Mouse (Mus musculus) C2C12 (cell line): ENCODE measurements at regions not wholly inside any gene's neighbourhood (a gene's known extent, or its start where the extent isn't known, plus 50 kb on each side); places are given as distances from the start of the nearest gene placed in this dataset.
A peak's percentile ranks its signal among the peaks of the same experiment; 100 is the strongest.

Experiments used
- H3K27me3 ChIP-seq: one replicate; pipeline ENCODE4 v1.6.1; 2011; ENCODE audit not compliant: control insufficient read depth, insufficient read depth, insufficient read length
- H3K36me3 ChIP-seq: one replicate; pipeline ENCODE4 v1.6.1; 2011; ENCODE audit not compliant: control insufficient read depth, insufficient read depth
- H3K4me3 ChIP-seq: one replicate; pipeline ENCODE4 v1.5.1; 2011; ENCODE audit warnings: mild to moderate bottlenecking, control low read depth; ENCODE audit not compliant: poor library complexity, insufficient read depth, severe bottlenecking
- H3K79me2 ChIP-seq: one replicate; pipeline ENCODE4 v1.6.1; 2011; ENCODE audit not compliant: control insufficient read depth, insufficient read depth
- H3K79me3 ChIP-seq: one replicate; pipeline ENCODE4 v1.6.1; 2011; ENCODE audit warnings: low read depth, control low read depth
- H3ac ChIP-seq: one replicate; pipeline ENCODE3; 2011; ENCODE audit warnings: low read depth; ENCODE audit not compliant: control insufficient read depth, insufficient read length
- CEBPB ChIP-seq: IDR thresholded peaks from one replicate; pipeline ENCODE4 v1.6.1; 2011; ENCODE audit warnings: low read depth, mild to moderate bottlenecking, control low read depth, moderate library complexity
- CTCF ChIP-seq: IDR thresholded peaks from one replicate; pipeline ENCODE4 v1.5.1; 2011; ENCODE audit not compliant: control insufficient read depth, insufficient read depth, insufficient read length
- FOSL1 ChIP-seq: IDR thresholded peaks from one replicate; pipeline ENCODE4 v1.8.0; 2011; ENCODE audit warnings: mild to moderate bottlenecking, low read length; ENCODE audit not compliant: poor library complexity, insufficient read depth, severe bottlenecking
- MAX ChIP-seq: IDR thresholded peaks from one replicate; pipeline ENCODE4 v1.6.1; 2011; ENCODE audit warnings: mild to moderate bottlenecking, control low read depth
- MYOD1 ChIP-seq: IDR thresholded peaks from one replicate; pipeline ENCODE4 v1.6.1; 2011; ENCODE audit warnings: low read depth; ENCODE audit not compliant: control insufficient read depth, insufficient read length
- MYOG ChIP-seq: IDR thresholded peaks from one replicate; pipeline ENCODE4 v1.6.1; 2011; ENCODE audit not compliant: control insufficient read depth, insufficient read length; ENCODE audit errors: extremely low read depth
- USF1 ChIP-seq: IDR thresholded peaks from one replicate; pipeline ENCODE4 v1.6.1; 2011; ENCODE audit warnings: low read depth, mild to moderate bottlenecking, control low read depth, moderate library complexity

GRCm38 (mm10) chr14:48012361-48013215 lies 108.0 kb upstream of the Peli2 start:
- TF ChIP-seq USF1 = no peak
- no peak for TF ChIP-seq CEBPB
- TF ChIP-seq FOSL1 = no peak
- no peak for TF ChIP-seq MYOD1
- no peak for TF ChIP-seq MYOG
- no peak for TF ChIP-seq MAX
- no peak for TF ChIP-seq CTCF
- H3K4me3 ChIP-seq = no peak overlapping the region
- H3K79me2 ChIP-seq = no peaks in the 10 kb centered on the region
- H3K79me3 ChIP-seq = no peaks in the 10 kb centered on the region
- H3K27me3 ChIP-seq = no peaks in the 10 kb centered on the region
- H3K36me3 ChIP-seq = no peaks in the 10 kb centered on the region
- no peak overlapping the region for H3ac ChIP-seq

DNA sequence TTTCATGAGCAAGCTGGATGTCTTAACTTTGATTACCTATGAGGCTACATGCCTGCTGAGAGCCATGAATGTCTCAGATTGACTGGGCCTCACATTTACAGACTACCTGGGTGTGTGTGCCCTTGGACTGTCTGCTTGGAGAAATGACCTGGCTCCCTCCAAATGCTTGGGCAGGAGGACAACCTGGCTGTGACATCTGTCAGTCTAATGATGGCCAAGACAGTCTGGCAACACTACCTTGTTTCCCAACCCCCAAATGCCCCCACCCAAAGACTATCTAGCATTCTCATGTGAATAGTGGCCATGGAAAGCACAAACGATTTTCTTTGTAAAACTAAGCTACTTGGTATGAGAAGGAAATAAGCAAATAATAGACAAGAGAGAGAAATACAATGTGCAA lies 107.2 kb upstream of the Peli2 start:
- Histone ChIP-seq H3K27me3 (no peaks in the 10 kb centered on the region), H3K4me3 (no peak overlapping the region), H3ac (no peak overlapping the region), H3K79me3 (no peaks in the 10 kb centered on the region), H3K36me3 (no peaks in the 10 kb centered on the region), H3K79me2 (no peaks in the 10 kb centered on the region)
- no peak for TF ChIP-seq CEBPB
- no peak for TF ChIP-seq MYOG
- TF ChIP-seq MYOD1 = no peak
- TF ChIP-seq USF1 = no peak
- TF ChIP-seq MAX = no peak
- TF ChIP-seq CTCF = no peak
- TF ChIP-seq FOSL1 = no peak

- no peaks in the 10 kb centered on the region for H3K79me2 ChIP-seq
- H3K4me3 ChIP-seq = no peak overlapping the region
- no peaks in the 10 kb centered on the region for H3K36me3 ChIP-seq
- H3K27me3 ChIP-seq = no peaks in the 10 kb centered on the region
- no peak overlapping the region for H3ac ChIP-seq
- TF ChIP-seq MYOD1 (no peak), USF1 (no peak), MYOG (no peak), CEBPB (no peak), FOSL1 (no peak), CTCF (no peak), MAX (no peak)
- no peaks in the 10 kb centered on the region for H3K79me3 ChIP-seq
Measured at GRCm38 (mm10) chr14:48014776-48015175, 105.8 kb upstream of the Peli2 start.

- Histone ChIP-seq H3ac (no peak overlapping the region), H3K79me2 (no peaks in the 10 kb centered on the region), H3K36me3 (no peaks in the 10 kb centered on the region), H3K79me3 (no peaks in the 10 kb centered on the region), H3K27me3 (no peaks in the 10 kb centered on the region), H3K4me3 (no peak overlapping the region)
- TF ChIP-seq MAX = no peak
- no peak for TF ChIP-seq FOSL1
- no peak for TF ChIP-seq MYOG
Measured at GRCm38 (mm10) chr14:48017971-48018370, 102.7 kb upstream of the Peli2 start.

DNA sequence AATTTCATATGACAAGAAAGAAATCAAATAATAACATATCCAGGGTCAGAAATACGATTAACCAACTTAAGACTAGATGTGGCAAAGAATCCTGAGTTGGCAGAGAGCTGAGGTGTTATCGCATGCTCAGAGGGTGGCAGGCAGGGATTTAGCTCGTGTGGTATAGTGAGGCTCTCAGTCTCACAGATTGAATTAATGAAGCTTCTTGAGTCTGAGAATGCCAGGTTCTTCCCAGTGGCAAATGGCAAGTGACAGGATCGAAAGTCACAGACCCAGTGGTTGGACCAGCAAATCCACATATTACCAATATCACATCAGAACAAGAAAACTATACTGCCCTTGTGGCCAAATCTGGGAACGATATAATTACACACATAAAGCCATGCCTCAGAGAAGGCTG lies 101.3 kb upstream of the Peli2 start:
- Histone ChIP-seq H3K4me3 (no peak overlapping the region), H3K27me3 (no peaks in the 10 kb centered on the region), H3K79me3 (no peaks in the 10 kb centered on the region), H3ac (no peak overlapping the region), H3K36me3 (no peaks in the 10 kb centered on the region), H3K79me2 (no peaks in the 10 kb centered on the region)
- TF ChIP-seq CEBPB = no peak
- TF ChIP-seq USF1 = no peak
- no peak for TF ChIP-seq MYOG
- no peak for TF ChIP-seq FOSL1
- no peak for TF ChIP-seq CTCF
- no peak for TF ChIP-seq MYOD1
- TF ChIP-seq MAX = no peak

DNA sequence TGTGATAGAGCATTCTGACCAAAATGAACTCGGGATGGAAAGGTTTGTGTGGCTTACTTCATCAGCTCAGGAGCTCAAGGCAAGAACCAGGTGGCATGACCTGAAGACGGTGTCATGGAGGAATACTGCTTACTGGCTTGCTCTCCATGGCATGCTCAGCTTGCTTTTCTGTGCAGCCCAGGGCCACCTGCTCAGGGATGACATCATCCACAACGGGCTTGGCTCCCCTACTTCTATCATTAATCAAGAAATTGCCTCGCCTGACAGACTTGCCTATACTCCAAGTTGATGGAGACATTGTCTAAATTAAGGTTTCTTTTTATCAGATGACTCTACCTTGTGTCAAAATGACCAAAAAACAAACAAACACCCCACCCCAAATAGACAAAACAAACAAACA lies 98.4 kb upstream of the Peli2 start:
- Histone ChIP-seq H3ac (no peak overlapping the region), H3K36me3 (no peaks in the 10 kb centered on the region), H3K79me3 (no peaks in the 10 kb centered on the region), H3K79me2 (no peaks in the 10 kb centered on the region), H3K27me3 (no peaks in the 10 kb centered on the region), H3K4me3 (no peak overlapping the region)
- peak; percentile 25 for TF ChIP-seq MYOD1
- TF ChIP-seq MYOG = no peak
